Mouse (Mus musculus) midbrain, embryonic 15.5 days (tissue): ENCODE data around the gene Itgal. TPM values are rescaled to one million over a fixed set of nuclear protein-coding genes. Genes with fewer than 3 reads are reported as not detected.
"Not testable (repeated sequence)": the region's sequence is repeated elsewhere in the genome, so short reads cannot be mapped to it uniquely, and the experiment has no call there.

Experiments
- ATAC-seq: fragments of 200-750 bp; cut with Nextera tagmentation; replicated peaks from 2 replicates; pipeline ENCODE4 v1.8.0; 2017; ENCODE audit warnings: moderate TSS enrichment
- H3K27ac ChIP-seq: fragments of 300-500 bp; sonication (generic); 2 replicates; pipeline ENCODE4 v1.5.1; 2015; ENCODE audit warnings: mild to moderate bottlenecking, inconsistent platforms
- H3K27me3 ChIP-seq: fragments of 300-500 bp; sonication (generic); replicated peaks from 2 replicates; pipeline ENCODE4 v1.6.1; 2015; ENCODE audit warnings: inconsistent platforms
- H3K36me3 ChIP-seq: fragments of 300-500 bp; sonication (generic); replicated peaks from 2 replicates; pipeline ENCODE4 v1.6.1; 2015; ENCODE audit warnings: inconsistent platforms
- H3K4me1 ChIP-seq: fragments of 300-500 bp; sonication (generic); 2 replicates; pipeline ENCODE4 v1.6.1; 2015; ENCODE audit warnings: inconsistent platforms
- H3K4me2 ChIP-seq: fragments of 300-500 bp; sonication (generic); 2 replicates; pipeline ENCODE4 v1.6.1; 2015; ENCODE audit warnings: inconsistent platforms, mild to moderate bottlenecking, moderate library complexity
- H3K4me3 ChIP-seq: fragments of 300-500 bp; sonication (generic); 2 replicates; pipeline ENCODE4 v1.5.1; 2015; ENCODE audit warnings: mild to moderate bottlenecking, inconsistent platforms
- H3K9ac ChIP-seq: fragments of 300-500 bp; sonication (generic); 2 replicates; pipeline ENCODE4 v1.6.1; 2015; ENCODE audit warnings: mild to moderate bottlenecking, inconsistent platforms
- H3K9me3 ChIP-seq: fragments of 300-500 bp; sonication (generic); 2 replicates; pipeline ENCODE4 v1.6.1; 2016; ENCODE audit warnings: inconsistent platforms
- WGBS: fragments of 180-500 bp; shearing (Covaris S2); methylation state at CpG from one replicate; pipeline ENCODE4 v1.1.7; 2015; ENCODE audit warnings: mixed read lengths; 5-methylcytosine and 5-hydroxymethylcytosine counted together
- polyA plus RNA-seq: library from polyadenylated mRNA; unstranded; fragments of >200 nt; fragmentation: Nextera tagmentation; extraction: Ambion mirVana; gene quantifications from 2 replicates; pipeline ENCODE4 v1.2.1, GENCODE M21; 2015

Itgal gene
- 0.19 and 0.37 TPM in 2 replicates for polyA plus RNA-seq

DNA sequence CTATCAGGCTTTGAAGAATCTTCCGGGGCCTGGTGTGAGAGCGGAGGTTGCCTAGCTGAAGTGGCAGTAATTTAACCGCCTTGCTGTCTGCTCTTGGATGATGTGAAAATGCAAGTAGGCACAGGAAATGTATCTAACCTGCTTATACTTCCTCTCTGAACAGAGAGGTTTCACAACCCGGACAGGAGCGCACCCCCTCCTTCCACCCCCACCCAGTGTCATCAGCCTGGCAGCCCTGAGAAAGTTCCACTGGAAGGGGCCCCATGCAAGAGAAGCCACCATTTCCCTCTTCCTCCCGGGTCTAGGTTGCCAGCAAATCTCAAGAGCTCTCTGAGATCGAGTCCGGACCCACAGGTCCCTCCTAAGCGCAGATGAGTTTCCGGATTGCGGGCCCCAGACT lies at the start of gene Itgal:
Gene Itgal (plus strand): TSS at position 163 of the 400 bp plus-strand sequence.
- 86% methylated on average over 11 of the region's 11 CpGs for WGBS
- Histone ChIP-seq H3K4me1 (no peaks in the 10 kb centered on the region), H3K9ac (no peak within 1 kb of the TSS)

DNA sequence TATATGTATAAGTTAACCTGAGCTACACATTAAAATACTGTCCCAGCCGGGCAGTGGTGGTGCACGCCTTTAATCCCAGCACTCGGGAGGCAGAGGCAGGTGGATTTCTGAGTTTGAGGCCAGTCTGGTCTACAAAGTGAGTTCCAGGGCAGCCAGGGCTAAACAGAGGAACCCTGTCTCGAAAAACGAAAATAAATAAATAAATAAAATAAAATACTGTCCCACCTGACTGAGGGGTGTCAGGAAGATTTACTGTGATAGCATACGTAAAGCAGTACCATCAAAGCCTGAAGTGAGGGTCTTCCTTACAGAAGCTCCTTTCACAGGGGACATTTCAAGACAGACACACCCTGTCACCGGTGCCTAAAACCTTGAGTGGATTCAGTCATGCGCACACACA lies 45.5 kb upstream of the Itgal start:
- not testable (repeated sequence) for H3K4me3 ChIP-seq, ATAC-seq, H3K36me3 ChIP-seq, H3K9me3 ChIP-seq, H3K27ac ChIP-seq, H3K27me3 ChIP-seq, H3K9ac ChIP-seq, H3K4me2 ChIP-seq
- H3K4me1 ChIP-seq: peaks cover 22% of the 10 kb centered on the region
- 89% methylated on average over 8 of the region's 8 CpGs for WGBS

More for the DNA sequence above, at the start of gene Itgal:
- no peak for ATAC-seq
- no peak within 1 kb of the TSS for H3K27ac ChIP-seq
- H3K27me3 ChIP-seq: no peaks in the 10 kb centered on the region
- H3K4me3 ChIP-seq: no peak within 1 kb of the TSS
- H3K36me3 ChIP-seq: no peaks in the 10 kb centered on the region
- no peak within 1 kb of the TSS for H3K4me2 ChIP-seq
- H3K9me3 ChIP-seq: no peaks in the 10 kb centered on the region

DNA sequence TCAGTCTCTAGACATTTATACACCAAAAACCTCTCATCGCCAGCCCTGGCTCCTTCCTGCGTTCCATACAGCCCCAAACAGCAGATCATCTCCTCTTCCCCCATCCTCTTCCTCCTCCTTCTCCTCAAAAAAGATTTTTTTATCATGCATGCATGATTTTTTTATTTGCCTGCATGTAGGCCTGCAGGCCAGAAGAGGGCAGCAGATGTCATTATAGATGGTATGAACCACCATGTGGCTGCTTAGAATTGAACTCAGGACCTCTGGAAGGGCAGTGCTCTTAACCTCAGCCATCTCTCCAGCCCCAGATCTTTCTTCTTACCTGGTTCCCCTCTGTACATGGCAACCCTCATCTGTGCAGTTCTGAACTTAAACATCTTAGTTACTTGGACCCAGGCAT lies 43.6 kb upstream of the Itgal start:
- WGBS: 95% methylated on average over 2 of the region's 2 CpGs
- H3K36me3 ChIP-seq: no peaks in the 10 kb centered on the region
- no peak for ATAC-seq

DNA sequence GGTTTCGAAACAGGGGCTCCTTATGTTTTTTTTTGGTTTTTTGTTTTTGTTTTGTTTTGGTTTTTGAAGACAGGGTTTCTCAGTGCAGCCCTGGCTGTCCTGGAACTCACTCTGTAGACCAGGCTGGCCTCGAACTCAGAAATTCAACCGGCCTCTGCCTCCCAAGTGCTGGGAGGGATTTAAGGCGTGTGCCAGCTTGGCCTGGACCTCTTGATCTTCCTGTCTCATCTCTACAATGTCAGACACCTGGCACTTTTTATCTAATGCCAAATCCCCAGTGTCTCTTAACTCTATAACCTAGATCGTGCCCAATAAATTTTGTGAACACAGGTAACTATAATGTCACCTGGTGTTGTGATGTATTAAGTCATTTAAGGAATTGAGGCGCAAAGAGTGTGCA lies 42.7 kb upstream of the Itgal start:
- WGBS: 85% methylated on average over 6 of the region's 6 CpGs
- no peaks in the 10 kb centered on the region for H3K36me3 ChIP-seq
- H3K9ac ChIP-seq: peak overlapping the region; percentile 71
- peak overlapping the region; percentile 89 for H3K4me2 ChIP-seq
- H3K27me3 ChIP-seq: no peaks in the 10 kb centered on the region
- H3K9me3 ChIP-seq: no peaks in the 10 kb centered on the region
- H3K4me1 ChIP-seq: peaks cover 11% of the 10 kb centered on the region
- H3K4me3 ChIP-seq: peak overlapping the region; percentile 66
- H3K27ac ChIP-seq: peak overlapping the region; percentile 92
- no peak; the same call in 1 of the 2 replicates for ATAC-seq

More for the DNA sequence above, 43.6 kb upstream of the Itgal start:
- H3K9me3 ChIP-seq: no peaks in the 10 kb centered on the region
- H3K4me2 ChIP-seq: no peak overlapping the region
- peaks cover 11% of the 10 kb centered on the region for H3K4me1 ChIP-seq
- H3K27me3 ChIP-seq: no peaks in the 10 kb centered on the region
- H3K27ac ChIP-seq: no peak overlapping the region
- no peak overlapping the region for H3K4me3 ChIP-seq
- no peak overlapping the region for H3K9ac ChIP-seq

DNA sequence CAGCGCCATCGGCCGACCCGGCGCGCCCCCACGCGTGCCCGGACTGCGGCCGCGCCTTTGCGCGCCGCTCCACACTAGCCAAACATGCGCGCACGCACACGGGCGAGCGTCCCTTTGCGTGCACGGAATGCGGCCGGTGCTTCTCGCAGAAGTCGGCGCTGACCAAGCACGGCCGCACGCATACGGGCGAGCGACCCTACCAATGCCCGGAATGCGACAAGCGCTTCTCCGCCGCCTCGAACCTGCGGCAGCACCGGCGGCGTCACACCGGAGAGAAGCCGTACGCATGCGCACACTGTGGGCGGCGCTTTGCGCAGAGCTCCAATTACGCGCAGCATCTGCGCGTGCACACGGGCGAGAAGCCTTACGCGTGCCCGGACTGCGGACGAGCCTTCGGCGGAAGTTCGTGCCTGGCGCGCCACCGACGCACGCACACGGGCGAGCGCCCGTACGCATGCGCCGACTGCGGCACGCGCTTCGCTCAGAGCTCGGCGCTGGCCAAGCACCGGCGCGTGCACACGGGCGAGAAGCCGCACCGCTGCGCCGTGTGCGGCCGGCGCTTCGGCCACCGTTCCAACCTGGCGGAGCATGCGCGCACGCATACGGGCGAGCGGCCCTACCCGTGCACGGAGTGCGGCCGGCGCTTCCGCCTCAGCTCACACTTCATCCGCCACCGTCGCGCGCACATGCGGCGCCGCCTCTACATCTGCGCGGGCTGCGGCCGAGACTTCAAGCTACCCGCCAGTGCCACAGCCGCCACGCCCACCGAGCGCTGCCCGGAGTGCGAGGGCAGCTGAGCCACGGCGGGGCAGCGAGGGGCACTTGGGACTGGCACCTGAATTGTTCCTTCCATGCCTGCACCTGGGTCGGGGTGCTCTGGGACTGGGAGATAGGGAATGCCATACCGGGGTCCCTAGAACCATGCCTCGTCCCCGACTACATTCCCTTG lies 42.0 kb upstream of the Itgal start:
- H3K27me3 ChIP-seq: no peaks in the 10 kb centered on the region
- H3K9ac ChIP-seq: peak overlapping the region; percentile 71
- H3K36me3 ChIP-seq: no peaks in the 10 kb centered on the region
- H3K4me1 ChIP-seq: peaks cover 13% of the 10 kb centered on the region
- H3K4me2 ChIP-seq: peak overlapping the region; percentile 89
- under 1% methylated on average over 135 of the region's 136 CpGs for WGBS
- no peaks in the 10 kb centered on the region for H3K9me3 ChIP-seq
- H3K27ac ChIP-seq: peak overlapping the region; percentile 92
- ATAC-seq: peak; percentile 96
- H3K4me3 ChIP-seq: peak overlapping the region; percentile 66

DNA sequence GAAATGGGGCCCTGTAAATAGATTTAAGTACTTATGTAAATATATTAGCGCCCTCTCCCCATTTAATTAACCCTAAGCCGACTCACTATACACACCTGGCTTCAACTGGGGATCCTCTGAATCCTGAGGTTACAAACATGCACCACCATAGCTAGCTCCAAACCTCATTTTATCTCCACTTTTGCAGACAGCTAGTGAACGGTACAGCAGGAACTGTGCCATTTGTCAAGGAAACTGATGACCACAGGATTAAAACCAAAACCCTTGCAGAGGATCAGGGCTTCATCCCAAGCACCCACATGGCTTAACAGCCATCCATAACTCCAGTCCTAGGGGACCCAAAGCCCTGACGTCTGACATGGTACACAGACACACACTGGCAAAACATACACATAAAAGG lies 41.1 kb upstream of the Itgal start:
- H3K4me2 ChIP-seq: peak overlapping the region; percentile 89
- no peaks in the 10 kb centered on the region for H3K27me3 ChIP-seq
- H3K27ac ChIP-seq: peak overlapping the region; percentile 92
- WGBS: 36% methylated on average over 4 of the region's 4 CpGs
- no peak for ATAC-seq
- peaks cover 22% of the 10 kb centered on the region for H3K4me1 ChIP-seq
- H3K9me3 ChIP-seq: no peaks in the 10 kb centered on the region
- peak overlapping the region; percentile 71 for H3K9ac ChIP-seq
- peak overlapping the region; percentile 66 for H3K4me3 ChIP-seq
- H3K36me3 ChIP-seq: no peaks in the 10 kb centered on the region

DNA sequence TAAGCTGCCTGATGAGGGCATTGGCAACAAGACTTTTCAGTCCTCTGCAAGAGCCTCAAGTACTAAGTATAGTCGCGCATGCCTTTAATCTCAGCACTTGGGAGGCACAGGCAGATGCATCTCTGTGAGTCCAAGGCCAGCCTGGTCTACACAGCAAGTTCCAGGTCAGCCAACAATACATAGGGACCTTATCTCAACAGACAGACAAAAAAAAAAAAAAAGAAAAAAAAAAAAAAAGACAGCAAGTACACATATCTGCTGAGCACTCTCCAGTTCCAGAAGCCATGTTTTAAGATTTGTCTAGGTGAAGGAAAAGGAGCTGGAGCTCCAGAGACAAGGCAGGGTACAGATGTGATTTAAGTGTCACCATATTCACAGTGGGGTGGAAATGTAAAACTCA lies 40.1 kb upstream of the Itgal start:
- Histone ChIP-seq H3K4me1 (peaks cover 25% of the 10 kb centered on the region), H3K27ac (no peak overlapping the region), H3K9ac (no peak overlapping the region), H3K36me3 (no peaks in the 10 kb centered on the region), H3K27me3 (no peaks in the 10 kb centered on the region), H3K4me3 (no peak overlapping the region), H3K9me3 (no peaks in the 10 kb centered on the region), H3K4me2 (no peak overlapping the region)
- ATAC-seq: no peak
- 82% methylated on average over 2 of the region's 2 CpGs for WGBS

DNA sequence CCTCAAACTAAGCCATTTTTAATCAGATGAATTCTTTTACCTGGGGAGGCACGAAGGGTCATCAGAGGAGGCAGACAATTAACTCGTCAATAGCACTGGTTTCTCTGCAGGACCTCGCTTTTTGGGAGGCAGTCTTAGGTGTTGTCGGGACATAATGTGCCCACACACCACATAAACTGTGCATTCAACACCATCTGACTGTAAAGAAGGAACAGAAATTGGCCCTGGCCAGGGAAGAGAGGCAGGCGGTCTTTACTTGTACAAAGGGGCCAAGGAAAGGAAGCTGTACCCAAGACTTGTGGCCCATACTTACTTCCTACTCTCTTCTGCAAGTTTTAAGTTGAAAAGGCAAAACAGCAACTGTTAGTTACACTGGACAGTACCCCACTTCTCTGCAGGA lies 39.5 kb upstream of the Itgal start:
- H3K9me3 ChIP-seq: no peaks in the 10 kb centered on the region
- 0 out of 2 replicates have a peak overlapping the region, but pooled peaks have one; percentile 9 for H3K9ac ChIP-seq
- H3K27ac ChIP-seq: no peak overlapping the region
- H3K4me3 ChIP-seq: no peak overlapping the region
- no peak overlapping the region for H3K4me2 ChIP-seq
- H3K36me3 ChIP-seq: no peaks in the 10 kb centered on the region
- WGBS: 89% methylated on average over 5 of the region's 5 CpGs
- no peak for ATAC-seq
- no peaks in the 10 kb centered on the region for H3K27me3 ChIP-seq
- H3K4me1 ChIP-seq: peaks cover 29% of the 10 kb centered on the region

DNA sequence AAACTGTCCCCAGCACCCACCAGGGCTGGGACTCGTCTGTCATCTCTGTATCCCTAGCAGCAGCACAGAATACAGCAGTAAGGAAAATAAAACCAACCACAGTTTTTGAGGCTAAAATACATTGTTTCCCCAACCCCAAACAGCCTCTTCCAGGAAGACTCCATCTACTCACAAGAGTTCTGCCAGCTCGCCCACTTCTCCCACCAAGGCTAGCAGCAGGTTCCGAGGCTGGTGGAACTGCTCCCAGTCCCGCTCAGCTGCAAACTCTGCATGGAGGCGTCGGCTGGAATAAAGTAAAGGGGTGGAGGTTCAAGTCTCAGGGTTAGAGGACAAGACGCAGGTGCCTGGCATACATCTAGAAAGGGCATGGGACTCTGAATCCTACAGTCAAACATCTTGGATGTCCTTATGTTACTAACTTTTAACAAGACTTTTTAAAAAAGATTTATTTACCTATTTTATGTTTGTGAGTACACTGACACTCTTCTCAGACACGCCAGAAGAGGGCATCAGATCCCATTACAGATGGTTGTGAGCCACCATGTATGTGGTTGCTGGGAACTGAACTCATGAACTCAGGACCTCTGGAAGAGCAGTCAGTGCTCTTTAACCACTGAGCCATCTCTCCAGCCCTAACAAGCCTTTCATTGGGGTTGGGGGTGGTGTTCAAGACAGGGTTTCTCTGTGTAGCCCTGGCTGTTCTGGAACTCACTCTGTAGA lies 36.7 kb upstream of the Itgal start:
- Histone ChIP-seq H3K9ac (no peak overlapping the region), H3K27me3 (no peaks in the 10 kb centered on the region), H3K9me3 (no peaks in the 10 kb centered on the region), H3K4me1 (peaks cover 26% of the 10 kb centered on the region), H3K27ac (no peak overlapping the region), H3K36me3 (no peaks in the 10 kb centered on the region), H3K4me2 (peak overlapping the region; percentile 74), H3K4me3 (peak overlapping the region; percentile 71; the same call in 1 of the 2 replicates)
- 76% methylated on average over 8 of the region's 8 CpGs for WGBS
- no peak for ATAC-seq

DNA sequence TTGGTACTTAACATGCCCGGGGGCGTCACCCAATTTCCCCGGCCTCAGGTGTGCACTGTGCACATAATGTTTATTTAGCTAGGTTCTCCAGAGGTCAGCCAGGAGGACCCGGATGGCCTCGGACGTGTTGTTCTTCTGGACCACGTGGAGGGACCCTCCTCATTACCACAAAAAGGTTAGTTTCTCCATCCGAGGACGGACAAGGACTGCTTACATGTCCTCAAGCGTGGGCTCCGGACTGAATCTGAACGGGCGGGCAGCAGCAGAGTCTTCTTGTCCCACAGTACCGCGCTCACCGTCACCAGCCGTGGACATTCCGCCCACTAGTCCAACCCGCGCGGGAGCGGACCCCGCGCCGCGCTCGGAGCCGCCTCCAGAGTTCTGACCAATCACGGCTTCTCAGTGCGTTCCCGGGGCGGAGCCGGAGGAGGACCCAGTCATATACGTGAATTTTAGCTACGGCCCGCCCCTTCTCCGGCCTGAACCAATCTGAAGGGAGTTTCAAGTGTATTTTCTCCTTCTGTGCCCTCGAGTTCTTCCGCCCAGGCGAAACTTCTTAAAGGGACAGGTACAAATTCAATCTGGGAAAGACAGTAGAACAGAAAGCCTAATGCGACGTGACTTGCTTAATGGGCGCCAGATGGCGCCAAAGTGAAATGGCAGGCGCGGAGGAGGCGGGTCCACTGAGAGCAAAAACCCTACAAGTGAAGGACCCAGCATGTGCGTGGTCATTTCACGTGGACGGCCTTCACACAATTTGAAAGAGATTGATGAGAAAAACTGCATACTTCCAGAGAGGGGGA lies 35.5 kb upstream of the Itgal start, which contains the start of gene Dctpp1:
Gene Dctpp1 (minus strand): TSS at position 401 of the 803 bp plus-strand sequence.
- H3K4me1 ChIP-seq: peaks cover 18% of the 10 kb centered on the region
- no peaks in the 10 kb centered on the region for H3K36me3 ChIP-seq
- peak within 1 kb of the TSS; percentile 68 for H3K9ac ChIP-seq
- WGBS: under 1% methylated on average over 50 of the region's 50 CpGs
- H3K4me2 ChIP-seq: peak within 1 kb of the TSS; percentile 74
- H3K4me3 ChIP-seq: peak within 1 kb of the TSS; percentile 71
- H3K27ac ChIP-seq: peak within 1 kb of the TSS; percentile 48
- ATAC-seq: peak; percentile 98
- H3K27me3 ChIP-seq: no peaks in the 10 kb centered on the region
- no peaks in the 10 kb centered on the region for H3K9me3 ChIP-seq

DNA sequence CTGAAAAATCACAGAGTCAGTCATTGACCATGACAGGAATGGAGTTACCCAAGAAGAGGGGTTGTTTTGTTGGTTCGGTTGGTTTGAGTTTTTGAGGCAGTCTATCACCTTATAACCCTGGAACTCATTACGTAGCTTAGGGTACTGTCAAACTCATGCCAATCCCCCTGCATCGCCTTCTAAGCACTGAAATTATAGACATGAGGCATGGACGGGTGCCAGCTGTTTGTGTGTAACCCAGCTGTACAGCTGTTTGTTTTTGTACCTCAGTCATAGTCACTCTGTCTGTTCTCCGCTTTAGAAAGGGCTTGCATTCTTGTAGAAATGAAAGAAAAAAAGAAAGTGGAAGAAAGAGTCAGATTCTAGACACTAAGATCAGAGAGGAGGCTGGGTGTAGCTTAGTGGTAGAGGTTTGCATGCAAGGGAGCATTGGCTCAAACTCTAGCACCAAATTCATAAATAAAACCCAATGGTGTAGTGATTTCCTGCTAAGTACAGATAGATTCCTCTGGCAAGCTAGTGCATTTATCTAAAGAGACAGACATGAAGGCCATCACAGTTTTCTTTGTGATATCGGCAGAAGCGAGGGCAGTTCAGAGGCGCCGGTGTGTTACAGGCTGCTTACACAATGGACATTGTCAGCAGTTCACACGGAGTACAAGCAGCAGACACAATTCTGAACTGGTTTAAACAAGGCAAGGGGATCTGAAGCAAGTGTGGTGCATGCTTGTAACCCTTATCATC lies 33.7 kb upstream of the Itgal start:
- no peaks in the 10 kb centered on the region for H3K36me3 ChIP-seq
- WGBS: 86% methylated on average over 10 of the region's 10 CpGs
- H3K9ac ChIP-seq: no peak overlapping the region
- peaks cover 18% of the 10 kb centered on the region for H3K4me1 ChIP-seq
- H3K9me3 ChIP-seq: no peaks in the 10 kb centered on the region
- no peak for ATAC-seq
- H3K27ac ChIP-seq: no peak overlapping the region
- H3K27me3 ChIP-seq: no peaks in the 10 kb centered on the region
- H3K4me3 ChIP-seq: no peak overlapping the region
- H3K4me2 ChIP-seq: no peak overlapping the region
